Mouse (Mus musculus): ENCODE results near the gene Itpkc.

Itpkc gene

DNA sequence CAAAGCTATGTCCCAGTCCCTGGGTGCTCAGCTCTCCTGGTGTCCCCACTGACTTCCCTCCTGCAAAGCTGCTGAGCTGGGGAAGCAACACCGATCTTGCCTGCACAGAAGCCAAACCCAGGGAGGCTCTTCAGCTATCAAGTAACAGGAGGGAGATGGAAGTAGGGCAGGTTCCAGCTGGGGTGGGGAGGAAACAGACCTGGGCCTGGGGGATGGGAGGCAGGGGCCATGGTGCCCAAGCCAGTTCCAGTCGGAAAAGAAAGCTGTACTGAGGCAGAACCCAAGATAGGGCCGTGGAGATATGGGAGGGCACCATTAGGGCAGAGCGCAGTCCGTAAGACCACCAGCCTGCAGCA, 65.0 kb downstream of the Itpkc start:
- DNase-seq (ENCODE audit: low spot score): no peak

DNA sequence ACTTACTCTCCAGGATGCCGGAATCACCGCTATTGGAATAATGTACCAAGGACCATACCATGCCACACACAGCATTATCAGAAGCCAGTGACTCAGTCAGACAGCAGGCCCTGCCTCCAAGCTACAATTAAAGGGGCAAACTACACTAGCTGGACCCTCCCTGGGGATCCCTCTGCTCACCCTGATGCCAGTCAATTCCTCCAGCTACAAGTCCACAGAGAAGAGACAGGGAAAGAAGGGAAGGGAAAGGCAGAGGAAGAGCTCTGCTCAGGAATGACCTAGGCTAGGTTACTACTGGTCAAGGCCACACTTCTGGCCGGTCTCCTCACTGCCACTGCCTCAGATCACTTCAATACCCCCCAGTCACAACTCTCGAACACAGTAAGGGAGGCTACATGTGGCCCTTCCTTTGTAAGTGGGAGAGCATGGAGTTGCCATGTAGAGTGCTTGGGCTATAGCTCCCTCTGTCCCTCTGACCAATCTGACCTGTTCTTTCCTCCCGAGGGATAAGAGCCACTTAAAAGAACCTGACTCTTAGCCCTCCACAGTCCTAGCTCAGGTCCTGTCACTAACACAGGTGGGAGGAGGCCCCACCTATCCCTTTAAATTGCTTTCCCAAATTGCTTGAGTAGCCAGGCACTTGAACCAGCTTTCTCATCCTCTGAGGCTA, 65.5 kb downstream of the Itpkc start:
- no peak for DNase-seq (ENCODE audit: low spot score)

DNA sequence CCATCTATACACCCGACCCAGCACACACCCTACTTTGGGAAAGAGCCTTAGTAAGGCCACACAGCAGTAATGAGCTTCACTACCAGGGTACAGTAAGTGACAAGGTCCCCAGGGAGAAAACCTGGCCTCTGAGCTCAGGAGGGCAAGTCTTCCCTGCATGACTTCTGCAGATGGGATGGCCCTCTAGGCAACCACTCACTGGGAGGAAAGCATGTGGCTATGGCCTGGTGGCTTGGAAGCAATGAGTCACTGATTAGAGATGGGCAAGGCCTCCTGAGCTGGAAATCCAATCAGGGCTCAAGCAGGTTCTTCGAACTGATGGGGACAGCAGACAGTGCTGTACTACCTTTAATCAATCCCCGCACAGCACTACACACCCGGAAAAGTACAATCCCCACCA, 66.7 kb downstream of the Itpkc start:
- no peak for DNase-seq (ENCODE audit: low spot score)

DNA sequence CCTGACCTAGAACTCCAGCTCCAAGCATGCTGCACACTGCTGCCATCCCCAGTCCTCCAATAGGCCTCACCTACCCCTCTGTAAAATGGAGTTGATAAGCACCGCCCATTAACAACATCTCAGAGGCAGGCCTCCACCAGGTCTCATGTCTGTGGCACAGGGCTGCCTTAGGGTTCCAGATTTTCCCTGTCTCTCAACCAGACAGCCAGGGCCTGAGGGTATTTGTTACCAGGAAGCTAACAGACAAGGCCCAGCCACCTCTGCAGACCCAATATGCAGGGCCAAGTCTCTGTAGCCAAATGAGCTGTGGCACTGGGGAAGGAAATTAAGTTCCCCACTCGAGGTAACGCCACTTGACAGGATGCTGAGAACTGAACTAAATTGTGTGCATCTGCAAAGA, 67.5 kb downstream of the Itpkc start:
- DNase-seq (ENCODE audit: low spot score): no peak

DNA sequence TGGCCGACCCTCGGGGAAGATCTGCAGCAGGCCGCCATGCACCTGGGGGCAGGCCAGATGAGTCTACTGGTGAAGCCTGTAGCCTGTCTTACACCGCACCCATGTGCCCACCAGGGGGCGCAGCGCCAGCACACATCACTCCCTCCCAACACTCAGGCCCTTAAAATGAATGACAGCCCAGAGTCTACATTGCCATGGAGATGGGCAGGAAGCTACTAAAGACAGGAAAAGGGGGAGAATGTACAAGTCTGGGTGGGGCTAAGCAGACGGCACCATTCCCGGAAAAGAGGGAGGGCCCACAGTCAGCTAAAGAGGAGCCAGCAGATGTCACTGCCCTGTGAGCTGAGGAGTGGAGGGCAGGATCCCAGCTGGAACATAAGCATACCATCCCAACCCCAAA, 68.6 kb downstream of the Itpkc start:
- DNase-seq (ENCODE audit: low spot score): peak; percentile 87

DNA sequence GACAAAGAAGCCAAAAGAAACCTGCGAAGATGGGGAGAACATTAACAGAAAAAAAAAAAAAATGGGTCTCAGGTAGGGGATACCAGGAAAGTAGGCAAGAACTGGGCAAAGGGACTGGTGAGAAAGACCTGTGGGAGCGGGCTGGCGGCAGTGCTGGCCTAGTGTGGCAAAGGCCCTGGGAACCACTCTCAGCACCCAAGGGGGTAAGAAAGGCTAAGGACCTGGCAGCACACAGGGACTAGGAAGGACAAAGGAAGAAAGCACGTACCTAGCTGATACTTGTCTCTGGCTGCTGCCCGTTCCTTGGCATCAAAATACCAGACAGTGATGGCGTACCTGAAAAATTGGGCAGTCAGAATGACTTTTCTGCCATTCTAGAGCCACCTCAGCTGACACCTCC, 69.2 kb downstream of the Itpkc start:
- no peak for DNase-seq (ENCODE audit: low spot score)

DNA sequence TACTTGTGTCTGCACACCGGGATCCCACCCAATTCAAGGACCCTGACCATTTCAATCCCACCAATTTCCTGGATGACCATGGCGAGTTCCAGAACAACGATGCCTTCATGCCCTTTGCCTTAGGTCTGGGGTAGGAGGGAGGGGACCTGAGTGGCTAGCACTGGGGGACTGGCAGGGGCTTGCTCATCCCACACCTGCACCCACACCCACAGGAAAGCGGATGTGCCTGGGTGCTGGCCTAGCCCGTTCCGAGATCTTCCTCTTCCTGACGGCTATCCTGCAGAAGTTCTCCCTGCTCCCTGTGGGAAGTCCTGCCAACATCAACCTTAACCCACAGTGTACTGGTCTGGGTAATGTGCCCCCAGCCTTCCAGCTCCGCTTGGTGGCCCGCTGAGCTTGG, 70.3 kb downstream of the Itpkc start:
- no peak for DNase-seq (ENCODE audit: low spot score)
